Mouse (Mus musculus): ENCODE results near the gene AC131692.1.
"Not testable (repeated sequence)": the region's sequence is repeated elsewhere in the genome, so short reads cannot be mapped to it uniquely, and the experiment has no call there.

Gene AC131692.1

DNA sequence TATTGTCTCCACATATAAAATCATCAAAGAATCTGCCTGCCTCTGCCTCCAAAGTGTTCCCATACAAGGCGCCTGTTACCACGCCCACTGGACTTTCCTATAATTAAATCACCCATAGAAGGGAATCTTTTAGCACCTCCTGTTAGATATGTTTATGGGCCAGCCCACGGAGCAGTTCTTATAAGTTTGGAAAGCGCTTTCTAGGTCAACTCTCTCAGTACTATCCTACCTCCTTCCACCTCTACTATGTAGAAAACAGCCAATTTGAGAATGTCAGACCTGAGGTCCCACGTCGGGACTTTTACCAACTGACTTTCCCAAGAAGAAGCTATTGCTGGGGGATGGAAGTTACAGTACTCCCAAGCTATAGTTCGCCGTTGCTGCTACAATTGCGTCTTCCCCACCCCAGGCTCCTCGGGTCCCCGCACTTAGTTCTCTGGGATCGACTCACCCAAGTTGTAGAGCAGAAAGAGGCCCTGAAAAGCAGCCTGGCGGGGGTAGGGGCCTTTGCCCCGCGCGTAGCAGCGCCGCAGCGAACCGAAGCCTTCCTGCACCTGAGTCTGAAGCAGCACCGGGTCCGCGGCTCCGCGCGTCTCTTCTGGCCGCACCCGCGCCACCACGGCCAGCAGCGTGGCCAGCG is 23.2 kb downstream of the AC131692.1 start:
- DNase-seq (ENCODE audit: low spot score in 2 of 2) = no peak

DNA sequence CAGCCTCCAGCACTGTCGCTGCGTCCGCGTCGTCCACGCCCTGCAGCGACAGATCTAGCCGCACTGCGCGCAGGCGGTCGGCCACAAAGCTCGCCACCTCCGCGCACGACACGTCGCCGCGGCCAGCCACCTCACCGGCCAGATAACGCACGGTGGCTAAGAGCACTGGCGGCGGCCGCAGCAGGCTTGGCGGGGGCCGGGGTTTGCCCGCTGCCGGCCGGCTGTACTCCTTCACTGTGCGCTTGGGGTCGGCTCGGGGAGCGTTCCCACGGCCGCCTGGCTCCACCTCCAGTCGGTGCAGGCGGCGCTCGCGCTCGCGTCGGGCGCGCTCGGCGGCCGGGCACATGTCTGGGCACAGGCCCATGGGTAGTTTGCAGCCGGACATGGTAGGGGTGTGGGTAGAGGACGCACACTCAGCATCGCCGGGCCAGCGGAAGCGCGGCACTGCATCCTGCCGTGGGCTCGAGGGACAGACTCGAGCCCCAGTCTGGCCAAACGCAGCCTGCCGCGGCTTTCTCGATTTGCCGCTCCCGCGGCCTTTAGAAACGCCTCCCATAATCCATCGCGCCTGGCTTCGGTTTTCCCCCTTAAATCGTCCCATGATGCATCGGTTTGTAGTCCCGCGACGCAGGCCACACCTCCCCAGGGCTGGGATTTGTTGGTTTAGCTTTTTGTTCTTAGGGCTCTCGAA is 23.9 kb downstream of the AC131692.1 start, which contains the start of gene Sac3d1:
Sac3d1 (minus strand) TSS at position 665 of the 691 bp plus-strand sequence.
- DNase-seq (ENCODE audit: low spot score in 2 of 2) = peak; percentile 85 to 89

GRCm38 (mm10) chr19:6118677-6119185 is 24.5 kb downstream of the AC131692.1 start:
- no peak for DNase-seq (ENCODE audit: low spot score in 2 of 2)

- no peak for DNase-seq (ENCODE audit: low spot score in 2 of 2)
Measured at GRCm38 (mm10) chr19:6121761-6122160, 27.5 kb downstream of the AC131692.1 start.

- DNase-seq (ENCODE audit: low spot score in 2 of 2) = no peak
Measured at GRCm38 (mm10) chr19:6123330-6123729, 29.1 kb downstream of the AC131692.1 start.

GRCm38 (mm10) chr19:6124898-6125297 is 30.7 kb downstream of the AC131692.1 start:
- DNase-seq (ENCODE audit: low spot score in 2 of 2) = no peak

GRCm38 (mm10) chr19:6126289-6126688 is 32.1 kb downstream of the AC131692.1 start:
- DNase-seq (ENCODE audit: low spot score in 2 of 2) = no peak

- DNase-seq (ENCODE audit: low spot score in 2 of 2) = no peak
Measured at GRCm38 (mm10) chr19:6126789-6127580, 32.8 kb downstream of the AC131692.1 start.

GRCm38 (mm10) chr19:6127760-6128341 is 33.6 kb downstream of the AC131692.1 start, which contains the start of gene Snx15:
Gene Snx15 (minus strand): TSS chr19:6128304.
- peak; percentile 94 to 95 for DNase-seq (ENCODE audit: low spot score in 2 of 2)

- not testable (repeated sequence) for DNase-seq (ENCODE audit: low spot score in 2 of 2)
Measured at GRCm38 (mm10) chr19:6130414-6131128, 36.4 kb downstream of the AC131692.1 start.

DNA sequence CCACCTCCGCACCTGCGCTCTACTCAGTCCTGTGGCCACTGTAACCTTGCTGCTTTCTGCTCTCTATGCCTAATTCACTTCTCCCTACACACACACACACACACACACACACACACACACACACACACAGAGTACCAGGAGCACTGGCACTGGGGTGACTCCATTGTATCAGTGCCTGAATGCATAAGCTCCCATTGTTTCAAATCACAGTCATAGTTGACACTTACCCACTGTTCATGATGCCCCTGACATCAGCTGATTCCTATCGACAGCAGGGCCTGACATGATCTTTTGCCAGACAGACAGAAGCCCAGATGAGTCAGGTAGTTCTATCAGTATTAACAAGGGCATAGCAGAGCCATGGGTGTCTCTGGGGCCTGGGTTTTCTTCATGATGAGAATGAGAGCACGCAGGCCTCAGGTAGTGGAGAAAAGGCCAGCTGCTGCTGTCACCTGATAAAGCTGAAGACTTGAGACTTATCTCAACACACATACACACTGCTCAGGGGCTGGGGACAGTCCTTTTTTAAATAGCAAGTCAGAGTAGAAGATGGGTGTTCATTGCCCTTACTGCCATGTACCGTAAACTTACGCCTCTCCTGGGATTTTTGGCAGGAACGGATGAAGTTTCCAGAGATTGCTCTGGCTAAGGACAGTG is 38.1 kb downstream of the AC131692.1 start:
- DNase-seq (ENCODE audit: low spot score in 2 of 2) = no peak

DNA sequence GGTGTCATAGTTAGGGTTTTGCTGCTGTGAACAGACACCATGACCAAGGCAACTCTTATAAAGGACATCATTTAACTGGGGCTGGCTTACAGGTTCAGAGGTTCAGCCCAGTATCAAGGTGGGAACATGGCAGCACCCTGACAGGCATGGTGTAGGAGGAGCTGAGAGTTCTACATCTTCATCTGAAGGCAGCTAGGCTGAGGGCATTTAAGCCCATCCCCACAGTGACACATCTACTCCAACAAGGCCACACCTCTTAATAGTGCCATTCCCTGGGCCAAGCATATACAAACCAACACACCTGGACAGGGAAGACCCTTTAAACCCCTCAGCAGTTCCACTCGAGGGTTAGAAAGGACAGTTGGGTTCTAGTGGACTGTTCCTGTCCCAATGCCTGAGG is 39.0 kb downstream of the AC131692.1 start:
- not testable (repeated sequence) for DNase-seq (ENCODE audit: low spot score in 2 of 2)

DNA sequence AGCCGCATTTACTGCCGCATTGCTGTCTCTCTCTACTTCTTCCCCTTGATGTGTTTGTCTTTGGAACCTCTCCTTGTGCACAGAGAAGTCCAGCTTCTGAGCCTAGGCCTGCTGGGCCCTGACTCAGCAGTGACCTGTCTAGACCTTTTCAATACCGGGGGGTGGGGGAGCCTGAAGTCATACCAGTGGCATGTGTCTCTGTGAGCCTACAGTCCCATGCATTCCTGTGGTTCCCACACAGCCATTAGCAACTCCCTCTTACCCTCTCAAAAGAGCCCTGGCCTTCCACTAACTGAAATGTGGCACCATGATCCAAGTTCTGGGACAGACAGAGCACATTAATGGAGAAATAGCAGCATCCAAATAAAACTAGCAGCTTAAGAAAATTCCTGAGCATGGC is 42.2 kb downstream of the AC131692.1 start:
- DNase-seq (ENCODE audit: low spot score in 2 of 2) = no peak

- no peak for DNase-seq (ENCODE audit: low spot score in 2 of 2)
Measured at GRCm38 (mm10) chr19:6139701-6140100, 45.5 kb downstream of the AC131692.1 start.

DNA sequence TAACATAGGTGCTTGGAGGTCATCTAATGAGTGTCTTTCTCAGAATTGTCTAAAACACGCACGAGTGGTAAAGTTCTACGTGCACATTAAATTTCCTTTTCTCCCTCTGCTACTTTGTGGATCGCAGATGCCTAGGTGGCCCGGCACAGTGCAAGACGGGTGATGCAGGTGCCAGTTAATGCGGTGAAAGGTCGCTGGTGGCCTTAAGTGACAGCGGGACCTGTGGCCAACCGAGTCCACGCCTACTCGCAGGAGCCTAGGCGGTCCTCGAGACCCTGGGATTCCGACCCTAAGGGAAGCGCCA is 46.1 kb downstream of the AC131692.1 start:
- no peak for DNase-seq (ENCODE audit: low spot score in 2 of 2)

DNA sequence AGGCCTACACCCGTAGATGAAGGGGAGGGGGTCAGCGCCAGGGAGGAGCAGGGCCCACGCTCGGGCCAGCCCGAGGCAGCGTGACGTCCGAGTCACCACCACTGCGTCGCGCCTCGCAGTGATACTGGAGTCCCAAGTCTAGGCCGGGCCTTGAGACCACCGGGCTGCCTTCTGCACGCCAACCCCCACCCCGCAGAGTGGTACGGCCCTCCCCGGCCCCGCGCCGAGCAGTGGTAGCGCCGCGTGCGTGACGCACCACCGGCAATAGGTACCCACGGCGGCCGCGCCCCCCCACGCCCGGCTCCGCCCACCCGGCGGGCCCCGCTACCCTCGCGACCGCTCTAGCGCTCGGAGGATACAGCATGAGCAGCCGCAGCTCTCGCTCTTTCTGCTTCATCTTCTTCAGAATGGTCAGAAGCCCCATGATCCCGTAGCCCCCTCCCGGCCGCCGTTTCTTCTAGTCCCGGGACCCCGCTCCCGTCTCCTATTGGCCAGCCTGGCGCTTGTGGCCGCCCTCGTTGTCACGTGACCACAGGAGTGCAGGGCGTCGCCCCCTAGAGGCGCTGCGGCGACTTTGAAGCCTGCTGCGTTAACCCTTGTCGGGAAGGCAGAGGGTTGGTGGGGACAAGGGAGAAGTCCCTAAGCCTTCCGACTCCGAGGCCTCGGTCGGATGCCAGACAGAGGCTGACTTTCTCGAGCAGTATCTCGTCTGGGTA is 46.6 kb downstream of the AC131692.1 start, which contains the start of gene Batf2:
Batf2 (plus strand) TSS at position 306 of the 716 bp plus-strand sequence.
- peak; percentile 88 to 91 for DNase-seq (ENCODE audit: low spot score in 2 of 2)

GRCm38 (mm10) chr19:6141394-6141749 is 47.2 kb downstream of the AC131692.1 start, which contains the start of gene Arl2:
Gene Arl2 (minus strand): TSS chr19:6141548.
- DNase-seq (ENCODE audit: low spot score in 2 of 2) = peak; percentile 76 to 79

DNA sequence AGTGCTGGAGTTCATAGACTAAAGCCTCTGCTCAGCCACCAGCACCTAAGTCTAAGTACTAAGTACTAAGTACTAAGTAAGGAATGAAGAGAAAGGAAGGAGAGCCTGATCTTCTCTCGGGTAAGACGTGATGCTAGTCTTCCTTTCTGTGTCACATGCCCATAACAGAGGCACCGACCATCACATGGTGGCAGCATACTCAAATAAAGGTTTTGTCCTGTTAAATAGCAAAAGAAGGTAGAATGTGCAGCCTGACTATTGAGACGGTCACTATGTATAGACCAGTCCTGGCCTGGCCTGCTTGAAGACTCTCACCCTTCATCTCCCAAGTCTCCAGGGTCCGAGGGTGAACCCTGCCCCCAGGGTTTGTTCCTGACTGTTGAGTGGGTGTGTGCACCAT is 50.6 kb downstream of the AC131692.1 start:
- DNase-seq (ENCODE audit: low spot score in 2 of 2) = no peak
